ENCODE assay signal across 29 mouse cellular contexts in the genomic region with DNA sequence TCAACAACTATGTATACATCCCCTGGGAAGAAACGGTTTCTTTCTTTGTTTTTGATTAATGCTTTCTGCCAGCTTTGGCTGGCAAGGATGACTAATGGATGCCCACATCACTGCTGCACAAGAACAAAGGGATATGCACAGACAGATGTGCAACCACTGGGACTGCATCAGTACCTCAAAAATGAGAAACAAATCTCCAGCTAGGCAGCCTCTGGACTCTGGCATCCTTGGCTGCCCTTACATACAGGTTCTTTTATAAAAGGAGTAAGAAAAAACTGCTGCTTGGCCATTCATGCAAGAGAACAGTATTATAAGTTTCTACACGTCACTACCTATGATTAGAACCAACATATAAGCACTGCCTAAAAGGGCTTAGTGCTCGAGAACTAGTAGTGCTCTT.
"Had no signal": no experiment of that assay in that cellular context is flagged by ENCODE, and none has a peak within 500 bp of the region (broad histone marks: within the 10 kb centered on the region; RNA-seq: fewer than 3 reads in every experiment).

No protein-coding gene starts in this region.

- DNase-seq: left cerebral cortex, postnatal 4 days; liver; liver, embryonic 13.5 days; liver, postnatal 0 days; lung, adult 18-20 months; lung, adult 2 months; lung, embryonic 14.5 days; lung, postnatal 10 days; lung, postnatal 14 days; lung, postnatal 36 days; lung, postnatal 4 days; midbrain, embryonic 14.5 days had no signal

- ATAC-seq: liver, embryonic 12.5 days; liver, postnatal 0 days; lung, postnatal 0 days; midbrain, embryonic 13.5 days; midbrain, embryonic 15.5 days; midbrain, embryonic 16.5 days had no signal

- H3K27me3 ChIP-seq: limb, embryonic 12.5 days; limb, embryonic 13.5 days; limb, embryonic 15.5 days; liver, embryonic 12.5 days; liver, embryonic 13.5 days; liver, embryonic 15.5 days; lung, embryonic 15.5 days; megakaryocyte, embryonic 14.5 days; midbrain, embryonic 12.5 days; midbrain, embryonic 13.5 days; midbrain, embryonic 15.5 days; neural tube, embryonic 12.5 days; neural tube, embryonic 13.5 days had no signal

- H3K36me3 ChIP-seq: limb, embryonic 10.5 days; limb, embryonic 12.5 days; limb, embryonic 13.5 days; limb, embryonic 15.5 days; liver, embryonic 12.5 days; liver, embryonic 13.5 days; liver, embryonic 15.5 days; lung, embryonic 15.5 days; midbrain, embryonic 10.5 days; midbrain, embryonic 12.5 days; midbrain, embryonic 13.5 days; midbrain, embryonic 15.5 days; neural tube, embryonic 12.5 days; neural tube, embryonic 13.5 days had no signal

- H3K4me3 ChIP-seq: limb, embryonic 10.5 days; limb, embryonic 12.5 days; limb, embryonic 13.5 days; limb, embryonic 15.5 days; liver, embryonic 12.5 days; liver, embryonic 13.5 days; liver, embryonic 15.5 days; lung, embryonic 15.5 days; megakaryocyte, embryonic 14.5 days; midbrain, embryonic 10.5 days; midbrain, embryonic 12.5 days; midbrain, embryonic 13.5 days; midbrain, embryonic 15.5 days; myocyte; neural tube, embryonic 12.5 days; neural tube, embryonic 13.5 days had no signal
